Mouse (Mus musculus) thymus, adult 18-20 months (tissue): ENCODE measurements around the gene Ifna12.
"Not testable (repeated sequence)": the region's sequence is repeated elsewhere in the genome, so short reads cannot be mapped to it uniquely, and the experiment has no call there.

Source experiments
- DNase-seq, 2 experiments: peaks; one replicate each; pipeline ENCODE4 v3.0.0; 2022; ENCODE audit warnings: mixed read lengths in 2 of 2

The Ifna12 gene

DNA sequence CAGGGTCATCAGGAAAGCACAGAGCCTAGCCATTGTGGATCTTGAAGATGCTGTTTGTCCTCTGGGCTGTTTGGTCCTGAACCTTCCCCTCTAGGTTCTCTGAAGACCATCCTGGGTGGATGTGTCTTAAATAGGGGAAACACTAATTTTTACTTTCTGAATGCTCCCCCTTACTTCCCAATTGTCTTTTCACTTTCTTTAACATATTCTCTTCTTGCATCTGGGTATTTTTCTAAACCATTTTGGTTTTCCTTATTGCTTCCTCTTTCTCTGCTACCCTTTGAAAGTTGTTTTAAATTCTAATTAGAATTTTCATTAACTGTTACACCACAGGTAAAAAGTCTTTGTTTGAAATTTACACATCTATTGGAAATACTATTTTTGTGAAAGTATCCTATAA lies at the start of gene Ifna12:
TSS of gene Ifna12 (minus strand) at position 101 of the 400 bp plus-strand sequence.
- no peak for DNase-seq

DNA sequence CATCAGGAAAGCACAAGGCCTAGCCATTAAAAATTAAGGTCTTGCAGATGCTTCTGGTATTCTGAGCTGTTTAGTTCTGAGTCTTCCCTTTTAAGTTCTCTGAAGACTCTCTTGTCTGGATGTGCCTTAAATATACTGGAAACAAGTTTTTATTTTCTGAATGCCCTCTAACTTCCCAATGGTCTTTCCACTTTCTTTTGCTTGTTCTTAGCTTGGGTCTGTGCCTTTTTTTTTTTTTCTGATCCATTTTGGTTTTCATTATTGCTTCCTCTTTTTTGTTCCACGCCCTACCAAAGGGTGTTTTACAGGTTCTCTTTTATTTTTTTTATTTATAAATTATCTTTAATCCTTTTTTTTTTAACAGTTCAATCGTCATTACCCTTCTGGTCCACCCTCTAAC lies 41.2 kb upstream of the Ifna12 start, which contains the start of gene Ifna13:
TSS of gene Ifna13 (minus strand) at position 101 of the 400 bp plus-strand sequence.
- DNase-seq = no peak

DNA sequence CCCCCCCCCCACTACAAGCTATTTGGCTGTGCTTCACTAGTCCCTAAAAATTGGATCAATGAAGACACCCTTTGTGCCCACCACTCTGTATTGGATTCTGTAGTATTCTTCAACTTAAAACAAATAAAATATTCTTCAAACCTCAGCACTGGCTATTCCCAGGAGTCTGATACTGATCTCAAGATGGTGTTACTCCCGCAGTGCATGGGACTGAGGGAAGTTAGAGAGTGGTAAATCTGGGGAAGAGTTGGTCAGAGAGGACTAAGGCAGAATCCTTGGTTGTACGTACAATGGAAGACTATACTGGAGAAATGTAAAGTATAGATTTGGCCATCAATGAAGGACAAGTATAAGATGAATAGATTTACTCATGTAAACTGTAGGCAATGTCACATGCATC lies 39.4 kb upstream of the Ifna12 start:
- no peak for DNase-seq

DNA sequence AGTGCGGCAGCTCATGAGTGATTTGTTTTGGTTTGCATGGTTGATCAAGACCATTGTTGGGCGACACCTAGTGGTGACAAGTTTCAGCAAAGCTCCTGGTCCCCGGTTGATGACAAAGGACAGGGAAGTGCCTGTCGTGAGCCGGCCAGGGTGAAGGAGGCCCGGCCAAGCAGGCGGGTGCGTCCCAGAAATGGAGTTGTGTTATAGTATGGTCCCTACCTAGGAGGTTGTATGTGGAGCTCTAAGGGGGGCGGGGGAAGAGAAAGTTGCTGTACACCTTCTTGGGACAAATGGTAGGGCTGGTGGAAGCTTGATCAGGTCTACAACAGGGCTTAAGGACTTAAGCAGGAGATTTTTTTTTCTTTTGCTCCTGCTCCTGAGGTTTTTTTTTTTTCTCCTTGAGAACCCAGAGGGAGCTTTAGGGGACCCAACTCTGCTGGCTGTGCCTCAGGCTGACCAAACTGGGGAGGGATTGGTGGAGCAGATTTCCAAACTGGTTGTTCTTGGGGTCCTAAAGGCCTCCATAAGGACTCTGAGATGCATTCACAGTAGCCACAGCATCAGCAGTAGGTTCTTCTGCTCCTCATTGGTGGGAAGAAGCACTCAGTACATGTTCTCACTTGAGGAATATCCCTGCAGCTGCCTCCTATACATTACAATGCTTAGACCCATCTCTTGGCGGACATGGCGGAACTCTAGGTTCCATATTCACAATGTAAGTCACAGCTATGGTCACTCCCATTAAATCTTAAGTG lies 38.1 kb upstream of the Ifna12 start:
- peak; percentile 60 to 68 for DNase-seq

DNA sequence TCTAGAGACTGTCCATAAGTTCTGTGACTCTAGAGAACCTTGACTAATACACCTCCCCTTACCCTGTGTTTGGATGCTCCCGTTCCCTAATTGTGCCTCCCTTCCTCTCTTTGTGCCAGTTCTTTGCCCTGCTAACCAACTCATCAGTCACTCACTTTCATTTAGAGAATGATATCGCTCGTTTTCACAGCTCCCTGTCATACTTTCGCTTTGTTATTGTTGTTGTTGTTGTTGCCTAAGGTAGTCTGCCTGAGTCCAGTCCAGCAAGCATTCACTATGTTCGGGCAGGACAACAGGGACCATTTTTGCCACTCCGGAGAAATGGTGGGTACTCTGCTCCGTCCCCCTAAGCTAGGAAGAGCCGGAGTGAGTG lies 37.5 kb upstream of the Ifna12 start:
- no peak for DNase-seq

DNA sequence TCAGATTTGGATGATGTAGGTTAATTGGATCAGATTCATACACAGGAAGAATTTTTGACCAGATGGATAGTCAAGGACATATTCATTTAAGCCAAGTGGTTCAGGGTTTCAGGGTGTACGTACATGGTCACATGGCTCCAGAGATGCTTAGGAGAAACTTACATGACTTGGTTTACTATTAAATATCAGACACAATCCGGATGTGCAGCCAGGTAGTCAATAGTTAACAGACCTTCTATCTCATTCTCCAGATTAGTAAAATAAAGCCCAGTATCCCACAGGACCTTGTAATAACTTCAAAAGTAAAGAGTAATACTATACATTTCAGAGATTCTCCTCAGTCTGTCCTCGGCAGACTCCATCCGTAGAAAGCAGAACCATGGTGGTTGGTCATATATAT lies 31.1 kb upstream of the Ifna12 start, which contains the start of gene C87499:
TSS of gene C87499 (minus strand) at position 101 of the 400 bp plus-strand sequence.
- DNase-seq = no peak

DNA sequence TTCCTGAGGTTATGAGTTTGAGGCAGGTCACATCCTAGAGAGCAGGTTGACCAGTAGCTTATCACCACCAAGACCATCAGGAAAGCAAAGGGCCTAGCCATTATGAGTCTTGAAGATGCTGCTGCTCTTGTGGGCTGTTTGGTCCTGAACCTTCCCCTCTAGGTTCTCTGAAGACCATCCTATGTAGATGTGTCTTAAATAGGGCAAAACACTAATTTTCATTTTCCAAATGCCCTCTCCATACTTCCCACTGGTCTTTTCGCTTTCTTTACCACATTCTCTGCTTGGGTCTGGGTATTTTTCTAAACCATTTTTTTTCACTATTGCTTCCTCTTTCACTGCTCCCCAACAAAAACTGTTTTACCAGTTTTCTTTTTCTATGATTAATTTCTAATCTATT lies 10.9 kb downstream of the Ifna12 start, which contains the start of gene Ifna9:
TSS of gene Ifna9 (minus strand) at position 101 of the 400 bp plus-strand sequence.
- no peak for DNase-seq

DNA sequence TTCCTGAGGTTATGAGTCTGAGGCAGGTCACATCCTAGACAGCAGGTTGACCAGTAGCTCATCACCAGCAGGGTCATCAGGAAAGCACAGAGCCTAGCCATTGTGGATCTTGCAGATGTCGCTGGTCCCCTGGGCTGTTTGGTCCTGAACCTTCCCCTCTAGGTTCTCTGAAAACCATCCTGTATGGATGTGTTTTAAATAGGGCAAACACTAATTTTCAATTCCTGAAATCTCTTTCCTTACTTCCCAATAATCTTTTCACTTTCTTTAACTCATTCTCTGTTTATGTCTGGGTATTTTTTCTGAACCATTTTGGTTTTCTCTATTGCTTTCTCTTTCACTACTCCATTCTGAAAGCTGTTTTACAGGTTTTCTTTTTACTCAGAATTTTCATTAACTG lies 31.5 kb downstream of the Ifna12 start, which contains the start of gene Ifna14:
TSS of gene Ifna14 (minus strand) at position 101 of the 400 bp plus-strand sequence.
- DNase-seq = no peak

DNA sequence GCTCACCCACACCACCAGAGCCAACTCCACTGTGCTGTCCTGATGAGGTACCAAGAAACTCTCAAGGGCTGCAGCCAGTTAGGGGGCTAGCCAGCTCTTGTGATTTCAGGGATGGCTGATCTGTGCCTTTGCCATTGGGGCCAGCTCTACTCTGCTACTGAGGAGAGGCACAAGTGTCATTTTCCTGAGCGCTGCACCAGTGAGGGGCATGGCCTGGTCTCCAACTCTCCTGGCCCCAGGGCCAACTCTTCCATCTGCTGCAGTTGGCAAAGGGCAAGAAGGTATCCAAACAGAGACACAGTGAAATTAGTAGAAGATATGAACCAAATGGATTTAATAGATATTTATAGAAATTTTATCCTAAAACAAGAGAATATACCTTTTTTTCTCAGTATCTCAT lies 41.4 kb downstream of the Ifna12 start:
- no peak for DNase-seq

DNA sequence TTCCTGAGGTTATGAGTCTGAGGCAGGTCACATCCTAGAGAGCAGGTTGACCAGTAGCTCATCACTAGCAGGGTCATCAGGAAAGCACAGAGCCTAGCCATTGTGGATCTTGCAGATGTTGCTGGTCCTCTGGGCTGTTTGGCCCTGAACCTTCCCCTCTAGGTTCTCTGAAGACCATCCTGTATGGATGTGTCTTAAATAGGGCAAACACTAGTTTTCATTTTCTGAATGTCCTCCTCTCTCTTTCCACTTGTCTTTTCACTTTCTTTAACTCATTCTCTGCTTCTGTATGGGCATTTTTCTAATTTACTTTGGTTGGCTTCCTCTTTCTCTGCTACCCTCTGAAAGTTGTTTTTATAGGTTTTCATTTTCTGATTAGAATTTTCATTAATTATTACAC lies 45.0 kb downstream of the Ifna12 start, which contains the start of gene Ifna15:
TSS of gene Ifna15 (minus strand) at position 101 of the 400 bp plus-strand sequence.
- DNase-seq = not testable (repeated sequence)
